Mouse (Mus musculus): Measurements from ENCODE around the gene Eif2d. TPM values are rescaled to one million over a fixed set of nuclear protein-coding genes. Genes with fewer than 3 reads are reported as not detected.

Eif2d gene
- polyA plus RNA-seq, 1 experiment from 2014 or later: 32.3 TPM

GRCm38 (mm10) chr1:131223345-131223744 lies 70.4 kb downstream of the Eif2d start:
- no peak overlapping the region for H3K9ac ChIP-seq
- H3K4me3 ChIP-seq (replicated peaks): no peak overlapping the region
- H3K27me3 ChIP-seq: 0 out of 2 replicates have a peak, but pooled peaks cover 6% of the 10 kb centered on the region
- no peak for DNase-seq
- whole genome bisulfite sequencing (ENCODE audit: insufficient replicate concordance): 68% methylated on average over 2 of the region's 2 CpGs
- H3K36me3 ChIP-seq: no peaks in the 10 kb centered on the region
- no peaks in the 10 kb centered on the region for H3K9me3 ChIP-seq (replicated peaks)
- H3K4me2 ChIP-seq: no peak overlapping the region
- ATAC-seq (ENCODE audit: low read depth): no peak
- H3K4me1 ChIP-seq (replicated peaks): no peaks in the 10 kb centered on the region
- no peak overlapping the region for H3K27ac ChIP-seq

GRCm38 (mm10) chr1:131224848-131225471 lies 72.0 kb downstream of the Eif2d start:
- H3K9me3 ChIP-seq (replicated peaks): no peaks in the 10 kb centered on the region
- 0 out of 2 replicates have a peak, but pooled peaks cover 6% of the 10 kb centered on the region for H3K27me3 ChIP-seq
- ATAC-seq (ENCODE audit: low read depth) (no peak), DNase-seq (no peak)
- H3K9ac ChIP-seq: no peak overlapping the region
- H3K4me2 ChIP-seq: no peak overlapping the region
- no peak overlapping the region for H3K4me3 ChIP-seq (replicated peaks)
- no peak overlapping the region for H3K27ac ChIP-seq
- no peaks in the 10 kb centered on the region for H3K4me1 ChIP-seq (replicated peaks)
- 64% methylated on average over 12 of the region's 12 CpGs for WGBS (ENCODE audit: insufficient replicate concordance)
- no peaks in the 10 kb centered on the region for H3K36me3 ChIP-seq

DNA sequence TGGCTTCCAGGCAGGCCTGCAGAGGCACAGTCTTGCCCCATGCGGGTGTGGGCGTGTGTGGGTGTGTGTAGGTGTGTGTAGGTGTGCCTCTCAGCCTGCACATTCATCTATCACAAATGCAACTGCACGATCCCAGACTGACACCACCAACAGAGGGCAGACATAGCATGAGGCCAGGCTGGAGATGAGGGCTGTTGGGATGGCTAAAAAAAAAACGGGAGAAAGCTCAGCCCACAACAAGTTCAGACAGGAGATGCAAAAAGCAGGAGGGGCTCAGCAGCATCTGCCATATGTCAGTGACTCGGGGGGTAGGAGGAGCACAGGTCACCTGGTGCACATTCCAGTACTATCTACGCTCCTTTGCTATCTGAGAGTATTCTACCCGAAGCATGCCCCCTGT lies 75.2 kb downstream of the Eif2d start:
- DNase-seq (no peak), ATAC-seq (ENCODE audit: low read depth) (no peak)
- Histone ChIP-seq H3K4me2 (no peak overlapping the region), H3K9ac (no peak overlapping the region), H3K27me3 (0 out of 2 replicates have a peak, but pooled peaks cover 6% of the 10 kb centered on the region), H3K4me1 (replicated peaks) (no peaks in the 10 kb centered on the region), H3K27ac (no peak overlapping the region), H3K4me3 (replicated peaks) (no peak overlapping the region), H3K36me3 (no peaks in the 10 kb centered on the region), H3K9me3 (replicated peaks) (no peaks in the 10 kb centered on the region)
- WGBS (ENCODE audit: insufficient replicate concordance): 46% methylated on average over 7 of the region's 7 CpGs

GRCm38 (mm10) chr1:131228659-131229058 lies 75.7 kb downstream of the Eif2d start:
- H3K4me3 ChIP-seq (replicated peaks): no peak overlapping the region
- 56% methylated on average over 5 of the region's 5 CpGs for WGBS (ENCODE audit: insufficient replicate concordance)
- H3K36me3 ChIP-seq: no peaks in the 10 kb centered on the region
- H3K9ac ChIP-seq: no peak overlapping the region
- ATAC-seq (ENCODE audit: low read depth): no peak
- no peak overlapping the region for H3K27ac ChIP-seq
- H3K9me3 ChIP-seq (replicated peaks): no peaks in the 10 kb centered on the region
- H3K4me2 ChIP-seq: no peak overlapping the region
- no peak for DNase-seq
- H3K27me3 ChIP-seq: 0 out of 2 replicates have a peak, but pooled peaks cover 6% of the 10 kb centered on the region
- H3K4me1 ChIP-seq (replicated peaks): no peaks in the 10 kb centered on the region

DNA sequence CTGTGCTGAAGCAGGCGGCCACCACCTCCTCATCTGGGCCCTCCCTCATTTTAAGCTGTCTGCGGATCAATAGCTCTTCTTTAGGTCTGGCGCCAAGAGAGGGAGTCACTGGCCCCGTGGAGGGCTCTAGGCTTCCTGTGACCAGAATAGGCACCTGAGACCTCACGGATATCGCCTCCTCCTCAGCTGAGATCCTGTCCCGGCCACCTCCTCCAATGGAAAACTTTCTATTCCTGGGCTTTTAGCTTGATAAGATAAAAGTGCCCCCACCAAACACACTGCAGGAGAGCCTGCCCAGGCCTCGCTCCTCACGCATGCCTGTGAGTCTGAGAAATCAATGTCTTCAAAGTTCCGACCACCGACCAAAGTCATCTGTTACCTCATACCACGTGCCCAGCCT lies 80.5 kb downstream of the Eif2d start:
- 39% methylated on average over 12 of the region's 12 CpGs for WGBS (ENCODE audit: insufficient replicate concordance)
- Histone ChIP-seq H3K4me1 (replicated peaks) (peaks cover 7% of the 10 kb centered on the region; the same call in 1 of the 2 replicates), H3K9ac (no peak overlapping the region), H3K27me3 (peaks cover 4% of the 10 kb centered on the region), H3K4me3 (replicated peaks) (no peak overlapping the region), H3K9me3 (replicated peaks) (no peaks in the 10 kb centered on the region), H3K27ac (no peak overlapping the region), H3K4me2 (no peak overlapping the region), H3K36me3 (no peaks in the 10 kb centered on the region)
- no peak for ATAC-seq (ENCODE audit: low read depth)
- DNase-seq: no peak

- Histone ChIP-seq H3K27me3 (peaks cover 25% of the 10 kb centered on the region), H3K9ac (no peak overlapping the region), H3K4me2 (no peak overlapping the region), H3K9me3 (replicated peaks) (no peaks in the 10 kb centered on the region), H3K27ac (no peak overlapping the region), H3K4me3 (replicated peaks) (no peak overlapping the region), H3K4me1 (replicated peaks) (peaks cover 7% of the 10 kb centered on the region; the same call in 1 of the 2 replicates), H3K36me3 (no peaks in the 10 kb centered on the region)
- ATAC-seq (ENCODE audit: low read depth): no peak
- WGBS (ENCODE audit: insufficient replicate concordance): 39% methylated on average over 7 of the region's 7 CpGs
- DNase-seq: no peak
These were observed 83.1 kb downstream of the Eif2d start for GRCm38 (mm10) chr1:131236077-131236476.

Other genes with a start within 250 kb of the Eif2d start
- not detected in 2 replicates for gene Il20, start 241.7 kb upstream of the Eif2d start, polyA plus RNA-seq (2015; fragmentation: Nextera tagmentation; extraction: Ambion mirVana)
- gene Il19, start 213.1 kb upstream of the Eif2d start, polyA plus RNA-seq (2015; fragmentation: Nextera tagmentation; extraction: Ambion mirVana): not detected in 2 replicates
- not detected in 2 replicates for gene Il10, start 133.3 kb upstream of the Eif2d start, polyA plus RNA-seq (2015; fragmentation: Nextera tagmentation; extraction: Ambion mirVana)
- gene Mapkapk2, start 55.4 kb upstream of the Eif2d start, polyA plus RNA-seq (2015; fragmentation: Nextera tagmentation; extraction: Ambion mirVana): 12.0 and 12.3 TPM in 2 replicates
- gene Dyrk3, start 14.8 kb upstream of the Eif2d start, polyA plus RNA-seq (2015; fragmentation: Nextera tagmentation; extraction: Ambion mirVana): 16.9 and 19.8 TPM in 2 replicates
- gene Rassf5, start 92.1 kb downstream of the Eif2d start, polyA plus RNA-seq (2015; fragmentation: Nextera tagmentation; extraction: Ambion mirVana): 3.9 and 4.7 TPM in 2 replicates
- gene Ikbke, start 126.4 kb downstream of the Eif2d start, polyA plus RNA-seq (2015; fragmentation: Nextera tagmentation; extraction: Ambion mirVana): 4.9 and 5.5 TPM in 2 replicates